Mouse (Mus musculus) layer of hippocampus, adult 18-20 months (tissue): ENCODE results near the gene Scly. TPM values are rescaled to one million over a fixed set of nuclear protein-coding genes. Genes with fewer than 3 reads are reported as not detected.

Experiments
- DNase-seq, 2 experiments: peaks; one replicate each; pipeline ENCODE4 v3.0.0; 2022; ENCODE audit warnings: low spot score in 2 of 2
- total RNA-seq, 2 experiments: library from RNA; stranded (reverse); gene quantifications; 2 replicates each; pipeline ENCODE4 v1.2.3; 2021

The Scly gene
- total RNA-seq, 2 experiments from 2014 or later = 18.0 to 22.3 TPM

- DNase-seq = no peak
Measured at GRCm38 (mm10) chr1:91299707-91300426, 1.7 kb downstream of the Scly start.

GRCm38 (mm10) chr1:91301206-91301920 lies 3.2 kb downstream of the Scly start:
- peak in 1 of 2 experiments; percentile 8 for DNase-seq

- DNase-seq = no peak
Measured at GRCm38 (mm10) chr1:91302021-91302420, 3.9 kb downstream of the Scly start.

GRCm38 (mm10) chr1:91304621-91305020 lies 6.5 kb downstream of the Scly start:
- DNase-seq = no peak

GRCm38 (mm10) chr1:91309366-91310085 lies 11.4 kb downstream of the Scly start:
- no peak for DNase-seq

- no peak for DNase-seq
Measured at GRCm38 (mm10) chr1:91312273-91312672, 14.1 kb downstream of the Scly start.

GRCm38 (mm10) chr1:91313251-91313650 lies 15.1 kb downstream of the Scly start:
- no peak for DNase-seq

GRCm38 (mm10) chr1:91317656-91318055 lies 19.5 kb downstream of the Scly start:
- DNase-seq = no peak

GRCm38 (mm10) chr1:91321760-91322438 lies 23.8 kb downstream of the Scly start, which contains the start of gene Espnl:
Gene Espnl, plus strand, starts transcription at chr1:91322075.
- no peak for DNase-seq

GRCm38 (mm10) chr1:91324646-91325045 lies 26.5 kb downstream of the Scly start:
- DNase-seq = no peak

GRCm38 (mm10) chr1:91325488-91326042 lies 27.4 kb downstream of the Scly start:
- DNase-seq = no peak

- DNase-seq = peak; percentile 16 to 55
Measured at GRCm38 (mm10) chr1:91332102-91332501, 34.0 kb downstream of the Scly start.

GRCm38 (mm10) chr1:91333582-91333981 lies 35.4 kb downstream of the Scly start:
- DNase-seq = no peak

- DNase-seq = no peak
Measured at GRCm38 (mm10) chr1:91337355-91337754, 39.2 kb downstream of the Scly start.

- peak in 1 of 2 experiments; percentile 11 for DNase-seq
Measured at GRCm38 (mm10) chr1:91344001-91344400, 45.9 kb downstream of the Scly start.

GRCm38 (mm10) chr1:91344921-91345685 lies 47.0 kb downstream of the Scly start:
- no peak for DNase-seq

GRCm38 (mm10) chr1:91346892-91347291 lies 48.8 kb downstream of the Scly start:
- peak in 1 of 2 experiments; percentile 70 for DNase-seq

GRCm38 (mm10) chr1:91350841-91351240 lies 52.7 kb downstream of the Scly start, which contains the start of gene Klhl30:
Gene Klhl30, plus strand, starts transcription at chr1:91351016.
- no peak for DNase-seq

GRCm38 (mm10) chr1:91351249-91351648 lies 53.1 kb downstream of the Scly start:
- no peak for DNase-seq

- no peak for DNase-seq
Measured at GRCm38 (mm10) chr1:91352277-91352676, 54.1 kb downstream of the Scly start.
